Mouse (Mus musculus) heart, adult 2 months (tissue): ENCODE measurements around the gene Itga2b. TPM values are rescaled to one million over a fixed set of nuclear protein-coding genes. Genes with fewer than 3 reads are reported as not detected.

Experiments
- DNase-seq, 2 experiments: peaks; one replicate each; pipeline ENCODE4 v3.0.0; 2021
- H3K27ac ChIP-seq: fragments of 200-600 bp; 2 replicates; pipeline ENCODE4 v1.8.1; 2022
- H3K27me3 ChIP-seq: fragments of 200-500 bp; 2 replicates; pipeline ENCODE4 v1.6.1; 2012; ENCODE audit warnings: mild to moderate bottlenecking, low read length, inconsistent platforms, mixed read lengths; ENCODE audit not compliant: control insufficient read depth, insufficient read depth
- H3K36me3 ChIP-seq: fragments of 200-500 bp; 2 replicates; pipeline ENCODE4 v1.6.1; 2012; ENCODE audit warnings: low read length, inconsistent platforms; ENCODE audit not compliant: control insufficient read depth, insufficient read depth
- H3K4me1 ChIP-seq: fragments of 200-500 bp; 2 replicates; pipeline ENCODE4 v1.6.1; 2011; ENCODE audit warnings: low read length; ENCODE audit not compliant: control insufficient read depth, insufficient read depth
- H3K4me3 ChIP-seq: fragments of 200-600 bp; 2 replicates; pipeline ENCODE4 v1.8.1; 2022
- H3K79me2 ChIP-seq: fragments of 200-500 bp; replicated peaks from 2 replicates; pipeline ENCODE4 v1.6.1; 2012; ENCODE audit warnings: mild to moderate bottlenecking, inconsistent platforms, low read length, moderate library complexity, mixed read lengths; ENCODE audit not compliant: control insufficient read depth, insufficient read depth
- H3K9ac ChIP-seq: fragments of 200-500 bp; 2 replicates; pipeline ENCODE4 v1.6.1; 2012; ENCODE audit warnings: low read depth, mild to moderate bottlenecking, control low read depth, inconsistent platforms, low read length, mixed read lengths
- CTCF ChIP-seq: fragments of 200-600 bp; IDR thresholded peaks from 2 replicates; pipeline ENCODE4 v1.8.1; 2022; ENCODE audit warnings: antibody characterized with exemption, mild to moderate bottlenecking, moderate library complexity
- EP300 ChIP-seq: fragments of 200-500 bp; IDR thresholded peaks from 2 replicates; pipeline ENCODE4 v1.6.1; 2011; ENCODE audit warnings: low read depth, low read length, control low read depth; ENCODE audit not compliant: insufficient read depth
- POLR2A ChIP-seq: fragments of 200-500 bp; IDR thresholded peaks from 2 replicates; pipeline ENCODE4 v1.6.1; 2011; ENCODE audit warnings: mild to moderate bottlenecking, low read depth, low read length, control low read depth; ENCODE audit not compliant: insufficient read depth
- WGBS: fragments of 180-500 bp; shearing (Covaris S2); methylation state at CpG from one replicate; pipeline ENCODE4 v1.1.7; 2018; 5-methylcytosine and 5-hydroxymethylcytosine counted together
- intact Hi-C: fragments of 180-260 bp; cut with DNase I; formaldehyde crosslinking; loops from one replicate; pipeline ENCODE4 v1.15.1; 2025
- polyA plus RNA-seq: library from polyadenylated mRNA; depleted of rRNA; stranded (reverse); fragments of >200 nt; gene quantifications from 2 replicates; pipeline ENCODE4 v1.2.3, GENCODE M21; 2012
- total RNA-seq, 2 experiments: library from RNA; stranded (reverse); gene quantifications; 2 replicates each; pipeline ENCODE4 v1.2.3; 2021

The Itga2b gene
- total and polyA plus RNA-seq, 3 experiments, result 3.1 to 14.5 (median 6.9) TPM

GRCm38 (mm10) chr11:102480897-102481296, 11.0 kb upstream of the Itga2b start:
- Histone ChIP-seq H3K79me2 (no peaks in the 10 kb centered on the region), H3K4me1 (no peaks in the 10 kb centered on the region), H3K27ac (no peak overlapping the region), H3K9ac (no peak overlapping the region), H3K27me3 (no peaks in the 10 kb centered on the region), H3K4me3 (no peak overlapping the region), H3K36me3 (no peaks in the 10 kb centered on the region)
- 89% methylated on average over 4 of the region's 4 CpGs for WGBS
- DNase-seq, result no peak
- intact Hi-C loops, result no loop called here
- TF ChIP-seq CTCF (peak; percentile 44), EP300 (no peak)

- no peak overlapping the region for H3K9ac ChIP-seq
- WGBS, result 96% methylated on average over 15 of the region's 15 CpGs
- no peaks in the 10 kb centered on the region for H3K79me2 ChIP-seq
- intact Hi-C loops, result no loop called here
- no peaks in the 10 kb centered on the region for H3K36me3 ChIP-seq
- no peaks in the 10 kb centered on the region for H3K4me1 ChIP-seq
- no peak overlapping the region for H3K4me3 ChIP-seq
- no peak for TF ChIP-seq CTCF
- TF ChIP-seq EP300, result no peak
- H3K27me3 ChIP-seq, result no peaks in the 10 kb centered on the region
- no peak for DNase-seq
- H3K27ac ChIP-seq, result no peak overlapping the region
Observed at GRCm38 (mm10) chr11:102480111-102480510, 10.2 kb upstream of the Itga2b start.

- no peak for TF ChIP-seq POLR2A
- no peak for TF ChIP-seq EP300
- no peak for TF ChIP-seq CTCF
- 93% methylated on average over 23 of the region's 23 CpGs for whole genome bisulfite sequencing
Observed at GRCm38 (mm10) chr11:102479581-102479980, 9.7 kb upstream of the Itga2b start.

GRCm38 (mm10) chr11:102478671-102479070, 8.7 kb upstream of the Itga2b start:
- WGBS, result 88% methylated on average over 3 of the region's 3 CpGs
- Histone ChIP-seq H3K79me2 (no peaks in the 10 kb centered on the region), H3K4me1 (no peaks in the 10 kb centered on the region), H3K9ac (no peak overlapping the region), H3K4me3 (no peak overlapping the region), H3K36me3 (no peaks in the 10 kb centered on the region), H3K27ac (no peak overlapping the region), H3K27me3 (no peaks in the 10 kb centered on the region)
- no peak for DNase-seq
- TF ChIP-seq POLR2A (no peak), EP300 (no peak)
- intact Hi-C loops, result no loop called here

More at GRCm38 (mm10) chr11:102479581-102479980, 9.7 kb upstream of the Itga2b start:
- Histone ChIP-seq H3K9ac (no peak overlapping the region), H3K36me3 (no peaks in the 10 kb centered on the region), H3K4me1 (no peaks in the 10 kb centered on the region), H3K4me3 (no peak overlapping the region), H3K27ac (no peak overlapping the region), H3K79me2 (no peaks in the 10 kb centered on the region), H3K27me3 (no peaks in the 10 kb centered on the region)
- DNase-seq, result no peak
- intact Hi-C loops, result no loop called here

- no peak overlapping the region for H3K27ac ChIP-seq
- H3K36me3 ChIP-seq, result no peaks in the 10 kb centered on the region
- no peak for TF ChIP-seq CTCF
- H3K9ac ChIP-seq, result no peak overlapping the region
- no peaks in the 10 kb centered on the region for H3K4me1 ChIP-seq
- H3K79me2 ChIP-seq, result no peaks in the 10 kb centered on the region
- no peak overlapping the region for H3K4me3 ChIP-seq
- intact Hi-C loops, result no loop called here
- DNase-seq, result no peak
- WGBS, result 96% methylated on average over 3 of the region's 3 CpGs
- H3K27me3 ChIP-seq, result no peaks in the 10 kb centered on the region
Observed at GRCm38 (mm10) chr11:102475027-102475426, 5.1 kb upstream of the Itga2b start.

DNA sequence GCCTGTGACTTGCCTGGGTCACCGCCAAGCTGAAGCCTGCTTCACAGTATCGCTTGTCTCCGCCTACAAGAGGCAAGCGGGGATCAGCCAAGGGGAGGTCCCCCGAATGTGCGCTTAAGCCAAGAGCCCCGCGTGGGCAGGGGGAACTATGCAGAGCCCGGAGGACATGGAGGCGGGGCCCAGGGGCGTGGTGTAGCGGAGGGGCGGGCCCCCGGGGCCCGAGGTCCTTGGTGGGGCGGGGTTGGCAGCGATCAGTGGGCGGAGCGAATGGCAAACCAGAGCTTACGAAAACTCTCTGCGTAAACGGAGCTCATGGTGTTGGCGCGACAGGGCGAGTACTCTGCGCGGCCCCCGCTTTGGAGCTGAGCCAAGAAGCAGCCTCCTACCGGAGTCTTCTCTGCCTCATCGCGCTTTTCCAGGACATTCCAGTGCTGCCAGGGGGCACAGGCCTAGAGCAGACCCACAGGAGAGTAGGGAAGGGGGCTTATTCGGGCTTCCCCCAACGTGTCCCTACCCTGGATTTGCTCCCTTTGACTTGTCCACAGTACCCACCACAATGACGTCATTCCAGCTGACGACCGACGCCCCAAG, 2.8 kb downstream of the Itga2b start:
- no peaks in the 10 kb centered on the region for H3K36me3 ChIP-seq

More for the DNA sequence above, 2.8 kb downstream of the Itga2b start:
- DNase-seq, result peak; percentile 98 to 99
- TF ChIP-seq EP300, result no peak
- TF ChIP-seq POLR2A, result peak; percentile 55; the same call in 1 of the 2 replicates
- 0 out of 2 replicates have a peak, but pooled peaks have one; percentile 18 for TF ChIP-seq CTCF
- intact Hi-C loops, result no loop called here
- Histone ChIP-seq H3K9ac (peak overlapping the region; percentile 26), H3K4me3 (peak overlapping the region; percentile 49), H3K27me3 (no peaks in the 10 kb centered on the region), H3K79me2 (no peaks in the 10 kb centered on the region), H3K27ac (peak overlapping the region; percentile 66), H3K4me1 (no peaks in the 10 kb centered on the region; the same call in 1 of the 2 replicates)
- under 1% methylated on average over 37 of the region's 37 CpGs for WGBS
